Mouse (Mus musculus) 3T3-L1 (cell line): ENCODE results near the gene Cacna1c.

Experiments
- DNase-seq: peaks from one replicate; pipeline ENCODE4 v3.0.0-alpha.2; 2015; ENCODE audit warnings: low read depth, low spot score

Cacna1c gene

DNA sequence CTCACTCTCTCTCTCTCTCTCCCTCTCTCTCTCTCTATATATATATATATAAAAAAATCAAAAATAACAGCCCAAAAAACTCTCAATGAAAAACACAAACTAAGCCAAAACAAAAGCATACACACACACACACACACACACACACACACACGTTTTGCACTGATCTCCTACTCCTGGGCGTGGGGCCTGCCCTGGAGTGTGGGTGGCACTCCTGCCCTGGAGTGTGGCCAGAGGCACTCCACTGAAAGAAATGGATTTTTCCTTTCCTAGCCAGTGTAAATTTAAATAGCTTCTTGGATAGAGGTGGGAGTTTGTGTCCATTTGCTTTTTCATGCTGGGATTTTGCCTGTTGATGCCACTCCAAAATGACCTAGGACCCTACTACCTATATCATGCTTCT lies 96.9 kb downstream of the Cacna1c start:
- no peak for DNase-seq

DNA sequence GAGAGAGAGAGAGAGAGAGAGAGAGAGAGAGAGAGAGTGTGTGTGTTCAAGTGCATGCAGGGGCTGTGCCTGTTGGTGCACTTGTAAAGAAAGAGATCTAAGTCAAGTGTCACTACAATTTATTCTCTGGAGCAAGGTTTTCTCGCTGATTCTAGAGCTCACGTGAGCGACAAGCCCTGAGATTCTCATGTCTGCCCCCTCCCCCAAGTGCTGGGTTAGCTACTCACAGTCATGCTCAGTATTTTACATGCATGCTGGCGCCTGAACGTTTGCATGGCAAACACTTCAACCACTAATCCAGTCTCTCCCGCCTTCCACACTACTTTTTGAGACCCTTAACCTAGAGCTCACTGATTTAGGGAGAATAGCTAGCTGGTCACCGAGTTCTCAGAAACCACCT lies 99.7 kb downstream of the Cacna1c start:
- DNase-seq, result no peak

DNA sequence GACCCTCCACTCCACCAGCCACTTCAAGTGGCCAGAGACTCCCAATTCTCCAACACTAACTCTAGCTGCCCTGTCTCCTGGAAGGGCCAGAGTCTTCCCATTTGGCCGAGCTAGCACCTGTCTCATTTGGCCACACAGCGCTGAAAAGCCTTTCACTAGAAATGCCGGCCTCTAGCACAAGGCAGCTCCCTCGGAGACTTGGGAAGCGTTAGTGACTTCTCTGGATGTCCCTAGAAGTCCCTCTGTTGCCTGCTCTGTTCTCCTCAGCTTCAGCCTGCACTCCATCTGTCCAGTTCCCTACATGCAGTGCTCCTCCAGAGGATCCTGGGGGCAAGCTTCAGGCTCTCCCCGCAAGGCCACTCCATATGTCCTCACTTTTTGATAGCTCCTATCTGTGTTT lies 101.1 kb downstream of the Cacna1c start:
- DNase-seq, result no peak

DNA sequence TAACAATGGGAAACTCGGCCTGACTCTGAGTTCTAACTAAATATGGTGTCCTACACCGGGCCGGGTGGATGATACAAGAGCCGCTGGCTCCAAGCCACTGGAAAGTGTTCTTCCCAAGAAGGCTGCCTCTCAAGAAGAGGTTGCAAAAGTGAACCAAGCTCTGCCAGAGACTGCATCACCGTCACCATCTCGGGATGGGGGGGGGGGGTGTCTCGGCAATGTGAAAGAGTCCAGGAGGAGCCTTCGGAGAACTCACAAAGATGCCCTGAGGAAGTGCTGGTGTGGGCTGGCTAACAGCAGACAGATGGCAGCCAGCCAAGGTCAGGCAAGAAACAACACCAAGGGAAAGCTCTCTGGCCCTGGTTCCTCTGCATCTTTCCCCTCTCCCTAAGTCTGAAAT lies 107.0 kb downstream of the Cacna1c start:
- peak; percentile 66 for DNase-seq

DNA sequence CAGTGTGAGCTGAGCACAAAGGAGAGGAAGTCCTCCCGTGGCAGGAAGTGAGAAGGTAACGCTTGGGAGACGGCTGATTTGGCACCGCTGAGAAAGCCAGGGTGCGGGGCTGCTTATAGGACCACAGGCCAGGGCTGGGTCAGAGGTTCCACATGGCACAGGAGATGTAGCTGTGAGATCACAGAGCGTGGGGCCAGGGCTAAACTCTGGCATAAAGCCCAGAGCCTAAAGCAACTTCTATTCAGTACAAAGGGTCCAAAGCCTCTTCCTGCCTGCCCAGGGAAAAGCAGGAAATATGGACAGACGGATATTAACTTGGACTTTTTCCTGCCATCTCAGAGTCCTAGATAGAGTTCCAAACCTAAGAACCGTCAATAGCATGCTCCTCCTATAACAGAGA lies 107.8 kb downstream of the Cacna1c start:
- DNase-seq, result peak; percentile 27

DNA sequence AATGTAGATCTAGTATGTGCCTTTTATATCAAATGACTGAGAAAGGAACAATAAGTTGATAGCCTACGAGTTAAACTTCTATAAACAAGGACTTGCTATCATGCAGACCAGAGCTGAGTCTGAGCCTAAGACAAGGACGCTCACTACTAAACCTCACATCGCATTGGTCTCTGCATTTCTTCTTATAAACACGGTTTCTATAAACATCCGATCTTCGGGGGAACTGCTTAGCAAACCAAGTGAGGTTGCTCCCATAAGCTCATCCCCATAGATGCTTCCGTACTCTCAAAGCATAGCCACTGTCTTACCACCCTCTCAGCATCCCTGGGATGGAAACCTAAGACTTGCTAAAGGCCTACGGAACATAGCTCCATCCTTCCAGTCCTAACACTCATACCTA lies 108.3 kb downstream of the Cacna1c start:
- DNase-seq, result no peak

DNA sequence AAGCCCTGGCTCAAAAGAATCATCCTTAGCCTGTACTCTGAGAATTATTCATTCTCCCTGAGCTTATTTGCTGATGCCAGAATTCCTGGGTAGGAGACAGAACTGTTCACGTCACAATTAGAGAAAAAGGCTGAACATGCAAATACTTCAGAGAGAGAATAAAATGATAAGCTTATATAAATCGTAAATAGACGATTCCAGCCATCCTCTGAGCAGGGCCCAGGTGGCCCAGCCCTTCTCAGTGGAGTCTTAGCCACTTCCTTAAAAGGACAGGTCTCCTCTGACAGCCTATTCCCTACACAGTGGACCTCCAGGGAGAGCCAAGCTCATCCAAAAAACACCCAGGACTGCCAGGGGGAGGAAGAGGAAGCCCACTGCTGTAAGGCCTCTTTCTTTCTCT lies 110.4 kb downstream of the Cacna1c start:
- DNase-seq, result no peak

DNA sequence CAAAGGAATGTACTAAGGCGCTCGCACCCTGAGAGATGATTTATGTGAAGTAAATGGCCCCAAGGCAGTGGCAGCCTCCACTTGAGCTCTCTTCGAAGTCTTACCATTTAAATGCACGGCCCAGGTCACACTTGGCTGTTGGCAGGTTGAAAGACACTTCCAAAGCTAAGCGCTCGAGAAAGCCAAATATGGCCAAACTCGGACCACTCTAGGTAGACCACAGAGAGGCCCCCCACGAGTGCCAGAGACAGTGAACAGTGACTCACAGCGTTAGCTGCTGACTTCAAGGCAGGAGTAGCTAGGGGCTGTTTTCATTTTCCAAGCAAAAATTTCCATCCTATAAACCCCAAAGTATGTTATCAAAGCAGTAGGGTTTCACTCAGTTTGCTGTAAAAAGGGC lies 111.7 kb downstream of the Cacna1c start:
- DNase-seq, result peak; percentile 46

DNA sequence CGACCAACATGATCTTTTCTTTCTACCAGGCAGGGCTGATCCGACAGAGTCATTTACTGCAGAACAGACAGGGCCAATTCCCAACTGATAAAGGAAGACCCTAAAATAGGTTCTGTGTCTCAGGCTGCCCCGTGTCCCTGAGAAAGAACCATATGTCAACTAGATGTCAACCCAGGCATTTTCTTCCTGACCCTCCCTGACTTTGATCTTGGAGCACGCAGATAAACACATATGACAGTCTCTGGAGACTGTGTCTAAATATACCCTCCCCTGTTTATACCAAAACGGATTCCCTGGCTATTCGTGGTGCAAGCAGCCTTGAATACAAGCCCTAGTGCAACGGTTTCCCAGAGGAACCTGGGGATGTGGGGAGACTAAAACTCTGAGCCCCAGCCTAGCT lies 112.7 kb downstream of the Cacna1c start:
- no peak for DNase-seq

DNA sequence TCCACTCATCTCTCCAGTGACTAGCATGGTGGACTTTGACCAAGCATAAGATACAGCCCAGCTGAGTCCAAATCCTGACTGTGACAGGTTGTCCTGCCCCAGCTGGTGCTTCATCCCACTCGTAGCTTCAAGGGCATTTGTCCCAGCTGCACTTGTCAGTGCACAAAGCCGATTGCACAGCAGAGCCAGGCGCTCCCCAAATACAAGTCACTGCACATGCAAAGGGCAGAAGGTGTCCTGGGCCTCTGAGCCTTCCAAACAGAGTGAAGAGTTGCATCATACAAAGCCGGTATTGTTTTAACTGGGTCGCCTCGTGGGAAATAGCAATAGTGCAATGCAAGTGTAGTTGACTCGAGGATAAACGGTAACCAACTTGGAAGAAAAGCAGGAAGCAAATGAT lies 113.6 kb downstream of the Cacna1c start:
- no peak for DNase-seq

DNA sequence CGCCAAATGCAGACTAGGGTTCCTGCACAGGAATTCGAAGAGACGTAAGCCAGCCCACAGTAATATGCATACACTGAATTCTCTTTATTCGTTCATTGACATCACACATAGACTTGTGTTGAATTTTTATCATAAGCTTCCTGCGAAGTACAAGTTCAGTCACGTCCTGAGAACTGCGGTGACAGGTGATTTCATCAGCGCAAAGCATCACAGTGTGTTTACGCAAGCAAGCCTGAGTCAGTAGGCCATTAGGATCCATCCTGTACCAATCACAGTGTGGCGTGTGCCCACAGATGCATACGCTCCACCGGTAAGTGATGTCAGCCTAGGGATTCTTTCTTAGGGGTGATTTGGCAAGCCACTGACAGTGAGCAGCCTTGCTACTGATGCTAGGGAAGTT lies 114.6 kb downstream of the Cacna1c start:
- DNase-seq, result no peak

DNA sequence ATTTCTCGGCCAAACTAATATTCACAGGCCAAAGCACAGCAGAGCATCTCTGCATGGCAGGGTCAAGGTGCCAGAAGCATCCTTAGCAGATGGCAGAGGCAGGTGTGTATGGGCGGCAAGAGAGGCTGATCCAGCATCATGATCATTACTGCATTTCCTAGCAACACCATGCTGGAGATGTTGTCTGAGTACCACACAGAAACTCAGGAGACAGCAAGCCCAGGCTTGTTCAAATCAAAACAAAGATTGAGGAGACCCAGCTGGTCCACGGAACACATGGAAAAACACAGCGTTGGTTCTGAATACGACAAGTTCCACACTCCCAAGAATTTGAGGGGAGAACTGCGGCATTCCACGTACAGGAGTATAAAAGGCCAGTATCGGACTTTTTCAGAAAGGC lies 116.6 kb downstream of the Cacna1c start:
- DNase-seq, result no peak

DNA sequence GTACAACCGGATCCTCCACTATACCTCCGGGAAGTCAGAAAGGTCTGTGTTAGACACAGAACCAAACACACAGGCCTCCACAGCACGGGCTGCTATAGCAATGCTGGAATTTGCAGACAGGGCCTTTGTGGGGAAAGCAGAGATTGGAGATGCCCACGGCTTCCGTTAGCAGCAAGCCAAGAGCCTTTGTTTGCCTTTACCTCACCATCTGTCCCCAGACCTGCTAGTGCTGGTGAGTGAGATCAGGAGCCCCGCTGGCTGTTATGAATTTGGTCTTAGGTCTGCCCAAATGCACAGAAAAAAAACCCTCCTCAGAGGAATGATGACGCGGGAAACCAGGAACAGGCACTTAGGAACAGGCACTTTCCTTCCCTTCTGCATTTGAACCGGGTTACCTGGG lies 117.3 kb downstream of the Cacna1c start:
- DNase-seq, result no peak

DNA sequence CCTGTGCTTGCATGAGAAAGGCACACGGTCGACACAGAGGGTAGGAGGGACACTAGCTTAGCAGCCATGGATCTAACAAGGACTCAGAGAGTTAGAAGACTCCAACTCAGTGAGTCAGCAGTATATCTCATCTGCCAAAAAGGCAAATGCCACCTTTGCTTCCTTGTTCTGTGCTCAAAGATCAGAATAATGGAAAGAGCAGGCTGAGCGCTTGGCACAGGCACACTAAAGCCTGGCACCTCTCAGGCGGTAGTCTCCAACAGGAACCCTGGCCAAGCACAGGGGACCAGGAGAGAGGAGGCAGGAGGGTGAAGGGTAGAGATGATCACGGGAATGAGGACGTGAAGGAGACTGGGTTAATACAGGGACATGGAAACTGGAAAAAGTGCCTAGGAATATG lies 119.0 kb downstream of the Cacna1c start:
- DNase-seq, result no peak

DNA sequence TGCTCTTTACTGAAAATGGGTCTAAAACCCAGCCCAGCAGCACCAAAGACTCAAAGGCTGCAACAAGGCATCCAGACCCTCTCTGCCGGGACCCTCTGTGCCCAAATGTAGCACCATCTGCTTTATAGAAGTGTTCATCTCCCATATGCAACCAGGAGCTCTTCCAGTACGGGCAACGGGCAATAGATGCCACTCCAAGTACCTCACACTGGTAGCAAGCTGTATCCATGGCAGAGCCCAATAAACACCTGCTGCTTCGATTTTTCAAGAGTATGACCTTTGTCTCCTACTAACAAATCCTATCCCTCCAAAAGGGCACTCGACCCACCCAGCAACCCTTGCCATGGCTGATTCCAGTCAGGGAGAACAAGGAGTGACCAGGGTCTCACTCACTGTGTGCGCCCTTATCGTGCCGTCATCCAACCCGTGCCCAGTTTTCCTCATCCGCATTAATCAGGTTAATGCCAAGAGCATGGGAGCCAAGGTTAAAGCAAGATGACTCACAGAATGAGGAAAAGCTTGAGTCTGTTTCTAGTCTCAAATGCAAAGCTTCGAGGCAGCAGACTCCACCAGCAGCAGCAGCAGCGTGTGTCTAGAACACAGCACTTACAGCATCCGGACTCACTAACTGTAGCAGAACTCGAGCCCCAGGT lies 122.7 kb downstream of the Cacna1c start:
- no peak for DNase-seq

DNA sequence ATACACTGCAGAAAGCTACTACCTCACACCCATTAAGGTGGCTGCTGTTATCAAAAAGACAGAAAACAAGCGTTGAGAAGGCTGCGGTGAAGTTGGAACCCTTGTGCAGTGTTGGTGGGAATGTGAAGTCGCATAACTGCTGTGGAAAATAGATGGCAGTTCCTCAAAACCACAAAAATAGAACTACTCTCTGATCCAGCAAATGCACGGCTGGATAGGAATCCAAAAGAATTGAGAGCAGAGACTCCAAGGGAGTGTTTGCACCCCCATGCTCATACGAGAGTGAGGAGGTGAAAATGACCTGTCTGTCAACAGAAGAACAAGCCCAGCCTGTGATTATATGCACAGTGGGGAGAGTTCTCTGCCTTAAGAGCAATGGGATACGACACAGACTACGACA lies 123.4 kb downstream of the Cacna1c start:
- no peak for DNase-seq

DNA sequence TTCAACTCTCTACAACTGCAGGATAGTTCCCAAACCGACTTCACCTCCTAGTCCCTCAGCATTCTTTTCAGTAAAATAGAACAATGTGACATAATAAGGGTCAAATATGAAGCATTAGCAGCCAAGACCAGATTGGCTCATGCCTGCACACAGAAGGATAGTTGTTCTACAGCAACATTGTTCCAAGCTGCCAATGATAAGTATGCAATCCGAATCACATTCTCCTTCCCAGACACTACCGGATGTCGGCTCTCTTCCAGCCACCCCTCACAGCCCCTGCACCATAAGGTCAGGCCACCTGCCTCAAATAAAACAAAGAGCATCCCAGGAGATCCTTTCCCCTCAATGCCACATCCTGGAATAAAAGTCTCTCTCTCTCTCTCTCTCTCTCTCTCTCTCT lies 125.4 kb downstream of the Cacna1c start:
- no peak for DNase-seq

DNA sequence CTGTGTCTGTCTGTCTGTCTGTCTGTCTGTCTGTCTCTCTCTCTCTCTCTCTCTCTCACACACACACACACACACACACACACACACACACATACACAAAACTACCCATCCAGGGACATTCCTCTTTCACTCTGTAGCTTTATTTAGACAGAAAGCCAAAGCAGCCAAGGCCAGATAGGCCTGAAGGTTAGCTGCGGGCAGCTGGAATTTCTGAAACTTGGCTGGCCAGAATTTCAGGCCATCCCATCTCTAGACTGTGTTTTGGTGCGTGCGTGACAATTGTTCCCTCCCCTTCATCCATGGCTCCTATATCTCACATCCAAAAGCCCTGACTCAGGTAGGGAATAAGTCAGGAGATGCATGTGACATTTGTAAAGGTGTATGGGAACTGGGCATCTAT lies 125.9 kb downstream of the Cacna1c start:
- no peak for DNase-seq

DNA sequence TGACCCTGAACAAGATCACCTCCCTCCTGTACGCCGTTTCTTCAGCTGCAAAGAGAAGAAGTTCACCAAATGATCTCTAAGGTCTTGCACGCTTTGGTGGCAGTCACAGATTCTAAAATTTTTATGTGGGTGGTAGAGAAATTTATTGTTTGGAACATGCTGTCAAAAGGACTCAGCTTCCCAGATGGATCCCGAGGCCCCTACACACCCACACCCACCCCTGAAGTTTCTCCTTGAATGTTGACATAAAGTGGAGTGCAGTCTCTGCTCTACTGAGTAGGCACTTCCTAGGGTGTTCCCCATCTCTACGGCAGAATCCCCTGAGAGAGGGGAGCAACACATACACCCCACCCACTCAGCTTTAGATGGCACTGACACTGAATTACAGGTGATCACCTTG lies 127.1 kb downstream of the Cacna1c start:
- DNase-seq, result no peak

DNA sequence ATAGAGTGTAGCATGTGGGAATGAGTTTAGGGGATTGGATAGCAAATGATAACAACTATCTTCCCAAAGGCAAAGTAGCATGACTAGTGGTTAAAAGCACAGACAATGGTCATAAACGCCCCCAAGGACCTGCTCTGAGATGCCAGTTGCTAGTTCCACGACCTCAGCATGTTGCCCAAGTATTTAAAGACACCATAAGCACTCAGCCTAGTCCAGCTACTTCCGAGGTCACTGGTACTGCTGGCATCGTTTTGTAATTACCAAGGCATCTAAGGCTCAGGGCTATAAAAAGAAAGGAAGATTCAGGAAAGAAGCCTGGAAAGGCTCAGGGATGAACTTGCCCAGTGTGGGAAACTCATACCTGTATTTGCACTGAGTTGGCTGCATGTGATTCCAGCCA lies 127.6 kb downstream of the Cacna1c start:
- DNase-seq, result no peak

DNA sequence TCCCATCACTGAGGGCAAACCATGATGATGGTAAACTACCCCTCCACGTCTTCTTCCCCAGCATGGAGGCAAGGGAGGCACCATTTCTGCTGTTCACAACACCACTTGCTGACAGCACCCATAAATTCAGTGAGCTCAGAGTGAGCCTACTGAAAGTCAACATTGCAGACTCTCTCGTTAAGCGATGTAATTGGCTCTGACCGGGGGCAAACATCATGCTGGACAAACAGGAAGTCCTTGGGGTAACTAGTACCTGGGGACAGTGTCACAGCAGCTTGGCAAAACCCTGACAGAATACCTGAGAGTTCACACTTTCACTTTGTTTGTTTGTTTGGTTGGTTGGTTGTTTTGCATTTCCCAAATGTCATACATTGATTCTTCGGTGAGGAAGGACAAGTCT lies 131.3 kb downstream of the Cacna1c start:
- DNase-seq, result no peak

DNA sequence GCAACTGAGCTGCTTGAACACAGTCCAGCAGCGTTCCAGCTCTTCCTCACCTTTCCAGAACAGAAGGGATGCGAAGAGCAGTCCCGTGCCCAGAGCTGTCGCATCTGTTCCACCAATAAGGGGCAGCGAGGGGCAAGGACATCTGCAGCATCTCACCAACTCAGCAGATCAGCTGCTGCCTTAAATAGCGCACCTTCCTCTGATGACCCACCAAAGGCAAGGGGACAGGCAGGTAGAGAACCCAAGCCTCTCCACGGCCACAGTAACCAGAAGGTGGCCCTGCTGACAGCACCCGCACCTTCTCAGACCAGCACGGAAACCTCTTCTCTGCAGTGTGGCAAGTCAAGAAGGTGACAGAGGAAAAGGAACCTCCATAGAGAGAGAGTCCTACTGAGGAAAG lies 131.8 kb downstream of the Cacna1c start:
- no peak for DNase-seq

DNA sequence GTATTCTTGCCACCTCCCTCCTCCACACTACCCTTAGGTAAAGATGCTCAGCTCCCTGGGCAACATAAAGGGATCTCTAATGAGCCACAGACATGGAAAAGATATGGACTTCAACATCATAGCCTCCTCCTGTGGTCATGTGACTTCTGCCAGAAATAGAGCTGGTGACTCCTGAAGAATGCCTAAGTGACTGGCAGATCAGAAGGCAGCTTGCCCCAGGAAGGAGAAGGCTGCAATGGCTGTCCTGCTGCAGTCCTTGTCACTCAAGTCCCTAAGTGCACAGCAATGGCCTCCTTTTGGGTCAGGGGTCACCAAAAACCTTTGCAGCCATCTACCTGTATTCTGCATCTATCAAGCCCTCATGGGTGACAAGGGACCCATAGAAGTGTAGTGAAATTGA lies 133.5 kb downstream of the Cacna1c start:
- no peak for DNase-seq

DNA sequence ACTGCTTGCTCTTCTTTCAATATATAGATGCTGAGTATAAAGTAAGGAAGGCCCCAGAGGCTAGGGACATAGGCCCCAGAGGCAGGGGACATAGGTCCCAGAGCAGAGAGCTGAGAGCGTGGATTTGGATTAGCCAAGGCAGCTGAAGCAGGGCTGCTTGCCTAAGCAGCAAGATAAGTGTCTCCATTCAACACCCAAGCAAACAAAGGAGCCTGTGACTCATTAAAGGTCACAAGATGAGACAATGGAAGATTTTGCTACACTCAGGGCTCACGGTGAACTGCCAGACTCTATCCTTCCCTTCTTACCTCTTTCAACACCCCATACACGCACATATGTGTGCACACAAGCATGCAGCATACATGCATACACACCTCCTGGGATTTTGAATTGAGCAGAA lies 137.3 kb downstream of the Cacna1c start:
- peak; percentile 58 for DNase-seq
